Mouse (Mus musculus) ES-E14 (cell line): Measurements from ENCODE around the gene Rad50. TPM values are rescaled to one million over a fixed set of nuclear protein-coding genes. Genes with fewer than 3 reads are reported as not detected.
A peak's percentile ranks its signal among the peaks of the same experiment; 100 is the strongest.

Source experiments
- DNase-seq: peaks from one replicate; pipeline ENCODE4 v3.0.0-alpha.2; 2013; ENCODE audit warnings: low read depth, low spot score
- H3K27ac ChIP-seq: 2 replicates; pipeline ENCODE4 v1.5.1; 2012; ENCODE audit warnings: low read depth, mild to moderate bottlenecking, low read length, moderate library complexity, mixed read lengths; ENCODE audit not compliant: poor library complexity, insufficient read depth, severe bottlenecking
- H3K36me3 ChIP-seq: 2 replicates; pipeline ENCODE4 v1.6.1; 2012; ENCODE audit warnings: mild to moderate bottlenecking, low read length, moderate library complexity, mixed read lengths; ENCODE audit not compliant: control insufficient read depth, poor library complexity, insufficient read depth, severe bottlenecking
- H3K4me1 ChIP-seq, 2 experiments: fragments of 150-350 bp in 1 of 2; sonication (generic) in 1 of 2; 2 replicates each; pipeline ENCODE4 v1.6.1; 2012; ENCODE audit warnings: low read length in 2 of 2, mild to moderate bottlenecking in 1 of 2, mixed read lengths in 1 of 2; ENCODE audit not compliant: control insufficient read depth in 2 of 2, insufficient read depth in 2 of 2, poor library complexity in 1 of 2
- H3K4me3 ChIP-seq, 2 experiments: fragments of 150-350 bp in 1 of 2; sonication (generic) in 1 of 2; 2 replicates each; pipeline ENCODE4 v1.5.1; 2012; ENCODE audit warnings: low read length in 2 of 2, low read depth in 1 of 2, mild to moderate bottlenecking in 1 of 2, mixed read lengths in 1 of 2; ENCODE audit not compliant: insufficient read depth in 1 of 2, poor library complexity in 1 of 2, severe bottlenecking in 1 of 2
- H3K9ac ChIP-seq: 2 replicates; pipeline ENCODE4 v1.6.1; 2012; ENCODE audit warnings: low read depth, mild to moderate bottlenecking, low read length, mixed read lengths; ENCODE audit not compliant: poor library complexity, insufficient read depth, severe bottlenecking
- H3K9me3 ChIP-seq: fragments of 150-350 bp; sonication (generic); 2 replicates; pipeline ENCODE4 v1.6.1; 2012; ENCODE audit warnings: low read depth, mild to moderate bottlenecking, low read length; ENCODE audit not compliant: control insufficient read depth, insufficient read depth
- CHD2 ChIP-seq: IDR thresholded peaks from 2 replicates; pipeline ENCODE4 v1.6.1; 2014; ENCODE audit warnings: mild to moderate bottlenecking, low read depth, low read length, inconsistent platforms
- HCFC1 ChIP-seq: IDR thresholded peaks from 2 replicates; pipeline ENCODE4 v1.6.1; 2012; ENCODE audit warnings: low read length, inconsistent platforms, borderline replicate concordance; ENCODE audit not compliant: insufficient read depth
- MAFK ChIP-seq: IDR thresholded peaks from 2 replicates; pipeline ENCODE4 v1.6.1; 2014; ENCODE audit warnings: mild to moderate bottlenecking, low read depth, low read length, inconsistent platforms; ENCODE audit not compliant: insufficient read depth
- ZC3H11A ChIP-seq: IDR thresholded peaks from 2 replicates; pipeline ENCODE4 v1.6.1; 2012; ENCODE audit warnings: low read depth, mild to moderate bottlenecking, inconsistent platforms, low read length, borderline replicate concordance
- ZNF384 ChIP-seq: IDR thresholded peaks from 2 replicates; pipeline ENCODE4 v1.6.1; 2012; ENCODE audit warnings: low read depth, low read length, inconsistent platforms
- in situ Hi-C, 2 experiments: fragments of 600-800 bp; cut with MboI; formaldehyde crosslinking; loops; one replicate each; pipeline ENCODE4 v1.15.1; 2025; ENCODE audit warnings: low sequenced_read_pairs in 2 of 2, inconsistent platforms in 1 of 2; ENCODE audit not compliant: unreplicated experiment in 2 of 2
- total RNA-seq: library from RNA; depleted of rRNA; stranded (reverse); fragments of 300-350 nt; gene quantifications from 2 replicates; pipeline ENCODE4 v1.2.3, GENCODE M21; 2012

Gene Rad50
- total RNA-seq, 1 experiment, result 32.0 TPM

DNA sequence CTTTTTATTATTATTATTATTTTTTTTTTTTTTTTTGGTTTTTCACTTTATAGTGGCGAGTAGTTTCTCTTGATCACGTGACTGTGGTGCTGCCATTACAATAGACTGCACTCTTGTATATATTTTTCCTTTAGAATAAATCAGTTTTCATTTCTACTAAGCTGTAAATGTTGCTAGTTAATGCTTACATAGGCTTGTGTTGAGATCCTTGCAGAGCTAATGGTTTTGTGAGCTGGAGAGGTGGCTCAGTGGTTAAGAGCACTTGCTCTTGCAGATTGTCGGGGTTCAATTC, 545 bp upstream of the Rad50 start:
- H3K9ac ChIP-seq, result no peak overlapping the region; the same call in 1 of the 2 replicates
- H3K36me3 ChIP-seq, result peaks cover 2% of the 10 kb centered on the region; the same call in 1 of the 2 replicates
- no peaks in the 10 kb centered on the region for H3K9me3 ChIP-seq
- TF ChIP-seq MAFK (no peak), ZNF384 (no peak), CHD2 (no peak), ZC3H11A (no peak), HCFC1 (no peak)
- no peak overlapping the region for H3K27ac ChIP-seq
- DNase-seq, result no peak
- H3K4me1 ChIP-seq, result peaks cover 0 to 3% of the 10 kb centered on the region in 2 experiments; a peak in 2 of 4 replicates
- in situ Hi-C loops, result no loop called here
- H3K4me3 ChIP-seq, result peak overlapping the region; percentile 82 to 89; a peak in 3 of 4 replicates

DNA sequence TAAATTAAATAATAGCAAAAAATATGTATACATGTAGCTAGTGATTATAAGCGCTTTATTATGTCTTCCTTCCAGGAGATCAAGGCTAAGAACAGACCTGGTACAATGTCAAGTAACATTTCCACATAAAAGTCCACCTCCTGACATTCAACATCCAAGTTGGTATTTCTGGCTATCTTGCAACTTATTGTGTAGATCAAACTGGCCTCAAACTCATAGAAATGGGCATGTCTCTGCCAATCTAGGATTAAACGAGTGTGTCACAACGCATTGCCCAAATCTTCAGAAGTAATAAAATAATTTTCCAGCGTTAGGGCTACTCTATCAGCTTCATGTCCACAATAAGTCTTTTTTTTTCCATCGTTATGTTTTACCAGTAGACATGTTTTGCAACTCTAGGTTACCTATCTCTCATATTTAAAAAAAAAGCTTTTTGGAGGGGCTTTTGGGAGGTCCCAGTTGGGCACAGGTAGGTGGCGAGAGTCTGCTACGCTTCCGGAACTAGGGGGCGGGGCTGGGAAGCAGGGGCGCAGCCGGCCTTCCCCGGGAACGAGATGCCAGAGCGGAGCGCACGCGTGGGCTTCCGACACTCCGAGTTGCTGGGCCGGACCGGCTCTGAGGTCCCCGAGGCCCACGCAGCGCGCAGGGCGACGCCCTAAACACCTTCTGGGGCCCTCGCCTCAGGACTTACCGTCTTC, 734 bp downstream of the Rad50 start:
- Histone ChIP-seq H3K4me1 (peaks cover 0 to 3% of the 10 kb centered on the region in 2 experiments; a peak in 2 of 4 replicates), H3K9me3 (no peaks in the 10 kb centered on the region), H3K36me3 (peaks cover 6% of the 10 kb centered on the region), H3K27ac (peak overlapping the region; percentile 84), H3K4me3 (peak overlapping the region; percentile 82 to 89), H3K9ac (peak overlapping the region; percentile 95)
- in situ Hi-C loops, result no loop called here
- DNase-seq, result peak; percentile 25
- TF ChIP-seq ZNF384 (0 out of 2 replicates have a peak, but pooled peaks have one; percentile 16), CHD2 (no peak)

DNA sequence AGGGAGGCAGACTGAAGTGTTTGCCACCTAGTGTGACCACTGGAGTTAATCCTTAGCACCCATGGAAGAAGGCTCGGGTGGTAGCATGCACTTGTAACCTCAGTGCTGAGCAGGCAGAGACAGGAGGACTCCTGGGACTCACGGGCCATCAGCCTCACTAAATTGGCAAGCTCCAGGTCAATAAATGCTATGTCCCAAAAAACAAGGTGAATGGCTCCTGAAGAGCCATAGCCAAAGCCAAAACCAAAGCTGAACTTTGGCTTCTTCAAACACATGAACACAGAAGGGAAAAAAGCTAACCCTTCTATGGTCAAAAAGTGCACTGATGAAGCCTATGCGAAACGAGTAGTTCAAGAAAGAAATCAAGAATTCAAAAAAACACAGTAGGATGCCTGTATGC, 7.8 kb downstream of the Rad50 start:
- DNase-seq, result no peak
- H3K4me1 ChIP-seq, result peaks cover 0 to 3% of the 10 kb centered on the region in 2 experiments; a peak in 1 of 4 replicates
- peaks cover 22% of the 10 kb centered on the region for H3K36me3 ChIP-seq
- no peak overlapping the region for H3K9ac ChIP-seq
- in situ Hi-C loops, result no loop called here
- no peak overlapping the region for H3K4me3 ChIP-seq
- H3K9me3 ChIP-seq, result no peaks in the 10 kb centered on the region
- no peak overlapping the region for H3K27ac ChIP-seq
- TF ChIP-seq ZNF384 (no peak), ZC3H11A (no peak), MAFK (no peak)

DNA sequence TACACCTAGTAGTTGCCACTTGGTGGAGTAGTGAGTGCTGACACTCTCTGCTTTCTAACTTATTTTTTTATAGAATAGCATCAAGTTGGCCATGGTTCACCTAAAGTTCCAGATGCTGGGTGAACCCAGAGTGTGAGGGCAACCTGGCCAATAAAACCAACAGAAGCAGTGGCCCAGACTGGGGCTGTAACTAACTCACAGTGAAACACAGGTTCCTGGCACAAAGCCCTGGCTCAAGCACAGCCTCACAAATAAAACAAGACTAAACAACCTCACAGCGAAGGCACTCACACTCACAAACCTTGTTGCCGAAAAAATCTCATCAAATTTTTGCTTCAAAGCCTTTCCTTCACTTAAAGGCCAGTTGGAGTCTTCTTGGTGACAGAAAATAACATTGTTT, 8.6 kb downstream of the Rad50 start:
- H3K9me3 ChIP-seq, result no peaks in the 10 kb centered on the region
- H3K27ac ChIP-seq, result no peak overlapping the region
- H3K4me1 ChIP-seq, result peaks cover 0 to 3% of the 10 kb centered on the region in 2 experiments; a peak in 1 of 4 replicates
- H3K4me3 ChIP-seq, result no peak overlapping the region
- in situ Hi-C loops, result no loop called here
- TF ChIP-seq ZNF384 (no peak), MAFK (no peak), CHD2 (no peak), HCFC1 (no peak), ZC3H11A (no peak)
- no peak overlapping the region for H3K9ac ChIP-seq
- H3K36me3 ChIP-seq, result peaks cover 20% of the 10 kb centered on the region
- DNase-seq, result no peak

DNA sequence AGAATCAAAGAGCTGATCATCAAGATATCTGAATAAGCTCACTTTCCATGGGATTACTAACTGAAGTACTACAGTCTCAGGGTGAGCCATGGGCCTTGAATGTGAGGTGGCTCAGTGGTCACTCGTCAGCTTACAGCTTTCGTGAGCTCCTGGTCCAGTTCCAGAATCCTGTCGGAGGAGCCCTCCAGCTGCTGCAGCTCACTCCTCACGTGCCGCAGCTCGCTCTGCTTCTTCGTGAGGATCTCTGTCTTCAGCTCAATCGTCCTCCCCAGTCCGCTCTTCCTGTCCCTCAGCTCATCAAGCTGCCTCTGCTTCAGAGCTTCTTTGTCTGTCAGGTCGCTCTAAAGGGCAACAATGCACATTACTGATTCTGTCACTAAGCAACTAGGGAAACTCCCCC, 15.1 kb downstream of the Rad50 start:
- Histone ChIP-seq H3K4me1 (no peaks in the 10 kb centered on the region), H3K9ac (no peak overlapping the region), H3K4me3 (no peak overlapping the region), H3K9me3 (no peaks in the 10 kb centered on the region), H3K27ac (no peak overlapping the region), H3K36me3 (peaks cover 20% of the 10 kb centered on the region)
- DNase-seq, result no peak
- in situ Hi-C loops, result no loop called here
- no peak for TF ChIP-seq ZC3H11A
- TF ChIP-seq CHD2, result no peak
- TF ChIP-seq ZNF384, result no peak
- TF ChIP-seq MAFK, result no peak
- TF ChIP-seq HCFC1, result no peak
